Mouse (Mus musculus): ENCODE data around the gene Ing1. TPM values are rescaled to one million over a fixed set of nuclear protein-coding genes. Genes with fewer than 3 reads are reported as not detected.
A peak's percentile ranks its signal among the peaks of the same experiment; 100 is the strongest.

Ing1 gene
- polyA plus RNA-seq (2014; fragmentation: Nextera tagmentation; extraction: Ambion mirVana): 49.1 and 50.8 TPM in 2 replicates

- under 1% methylated on average over 52 of the region's 52 CpGs for WGBS
- ATAC-seq (peak; percentile 81), DNase-seq (ENCODE audit: low spot score) (peak; percentile 99)
- peak within 1 kb of the TSS; percentile 100 for H3K27ac ChIP-seq (ENCODE audit: low read depth, low read length)
- no peaks in the 10 kb centered on the region for H3K27me3 ChIP-seq (replicated peaks; ENCODE audit: control insufficient read depth, insufficient read depth, low read length)
- H3K4me1 ChIP-seq (ENCODE audit: control insufficient read depth, insufficient read depth, low read length): peaks cover 14% of the 10 kb centered on the region
- peak within 1 kb of the TSS; percentile 71 for H3K4me3 ChIP-seq (ENCODE audit: low read depth, low read length)
- H3K9ac ChIP-seq (ENCODE audit: low read length): peak within 1 kb of the TSS; percentile 82
- peak within 1 kb of the TSS; percentile 82 for H3K4me2 ChIP-seq (ENCODE audit: low read length)
- no peaks in the 10 kb centered on the region for H3K9me3 ChIP-seq (replicated peaks; ENCODE audit: control insufficient read depth, low read length)
- no peaks in the 10 kb centered on the region for H3K36me3 ChIP-seq (ENCODE audit: control insufficient read depth, insufficient read depth, low read length)
Measured at GRCm38 (mm10) chr8:11554799-11555719, at the start of gene Ing1. Ing1 (plus strand) TSS chr8:11555571.

DNA sequence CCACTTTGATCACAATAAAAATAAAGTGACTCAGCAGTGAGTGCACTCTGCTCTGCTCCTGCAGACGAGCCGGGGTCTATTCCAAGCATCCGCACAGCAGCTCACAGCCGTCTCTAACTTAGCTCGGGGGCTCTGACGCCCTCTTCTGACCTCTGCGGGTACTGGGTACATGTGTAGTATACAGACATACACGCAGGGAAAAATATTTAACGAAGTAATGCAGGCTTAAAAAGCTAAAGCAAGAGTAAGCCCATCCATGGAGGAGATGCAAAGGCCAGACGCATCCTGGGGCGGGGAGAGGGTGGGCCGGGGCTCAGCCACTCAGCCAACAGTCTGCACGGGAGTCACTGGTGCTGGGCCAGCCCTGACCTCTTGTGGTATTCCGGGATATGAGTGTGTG is 49.3 kb upstream of the Ing1 start:
- no peak overlapping the region for H3K27ac ChIP-seq (ENCODE audit: low read depth, low read length)
- no peak overlapping the region for H3K9ac ChIP-seq (ENCODE audit: low read length)
- no peaks in the 10 kb centered on the region for H3K9me3 ChIP-seq (replicated peaks; ENCODE audit: control insufficient read depth, low read length)
- H3K4me2 ChIP-seq (ENCODE audit: low read length): no peak overlapping the region
- H3K36me3 ChIP-seq (ENCODE audit: control insufficient read depth, insufficient read depth, low read length): peaks cover 90% of the 10 kb centered on the region
- H3K4me3 ChIP-seq (ENCODE audit: low read depth, low read length): no peak overlapping the region
- no peaks in the 10 kb centered on the region for H3K27me3 ChIP-seq (replicated peaks; ENCODE audit: control insufficient read depth, insufficient read depth, low read length)
- 81% methylated on average over 14 of the region's 14 CpGs for WGBS
- ATAC-seq (no peak), DNase-seq (ENCODE audit: low spot score) (no peak)
- no peaks in the 10 kb centered on the region for H3K4me1 ChIP-seq (ENCODE audit: control insufficient read depth, insufficient read depth, low read length)

GRCm38 (mm10) chr8:11506802-11507201 is 48.6 kb upstream of the Ing1 start:
- H3K4me3 ChIP-seq (ENCODE audit: low read depth, low read length): no peak overlapping the region
- peaks cover 94% of the 10 kb centered on the region for H3K36me3 ChIP-seq (ENCODE audit: control insufficient read depth, insufficient read depth, low read length)
- ATAC-seq (no peak), DNase-seq (ENCODE audit: low spot score) (peak; percentile 56)
- H3K27me3 ChIP-seq (replicated peaks; ENCODE audit: control insufficient read depth, insufficient read depth, low read length): no peaks in the 10 kb centered on the region
- H3K4me1 ChIP-seq (ENCODE audit: control insufficient read depth, insufficient read depth, low read length): no peaks in the 10 kb centered on the region
- H3K4me2 ChIP-seq (ENCODE audit: low read length): no peak overlapping the region
- WGBS: 76% methylated on average over 6 of the region's 6 CpGs
- H3K9ac ChIP-seq (ENCODE audit: low read length): no peak overlapping the region
- H3K27ac ChIP-seq (ENCODE audit: low read depth, low read length): no peak overlapping the region
- no peaks in the 10 kb centered on the region for H3K9me3 ChIP-seq (replicated peaks; ENCODE audit: control insufficient read depth, low read length)

DNA sequence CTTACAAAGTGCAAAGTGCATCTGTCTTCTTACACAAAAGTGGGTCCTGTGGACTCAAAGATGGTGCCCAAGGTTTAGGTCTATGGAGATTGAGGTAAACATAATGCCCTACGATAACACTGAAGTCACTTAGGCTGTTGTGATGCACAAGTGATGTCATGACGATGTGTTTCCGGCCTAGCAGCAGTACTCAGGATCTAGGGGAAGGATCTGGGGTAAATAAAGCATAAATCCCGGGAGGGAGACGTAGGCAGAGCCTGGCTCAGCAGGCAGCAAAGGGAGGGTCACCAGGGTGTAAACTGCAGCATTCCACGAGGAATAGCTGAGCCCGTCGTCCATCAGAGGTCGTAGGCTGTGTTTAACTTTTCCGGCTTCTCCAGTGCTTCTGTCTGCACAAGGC is 46.5 kb upstream of the Ing1 start:
- no peak overlapping the region for H3K9ac ChIP-seq (ENCODE audit: low read length)
- no peaks in the 10 kb centered on the region for H3K4me1 ChIP-seq (ENCODE audit: control insufficient read depth, insufficient read depth, low read length)
- H3K27me3 ChIP-seq (replicated peaks; ENCODE audit: control insufficient read depth, insufficient read depth, low read length): no peaks in the 10 kb centered on the region
- peaks cover 96% of the 10 kb centered on the region for H3K36me3 ChIP-seq (ENCODE audit: control insufficient read depth, insufficient read depth, low read length)
- no peak overlapping the region for H3K27ac ChIP-seq (ENCODE audit: low read depth, low read length)
- no peak overlapping the region for H3K4me3 ChIP-seq (ENCODE audit: low read depth, low read length)
- no peak overlapping the region for H3K4me2 ChIP-seq (ENCODE audit: low read length)
- DNase-seq (ENCODE audit: low spot score): no peak
- no peak for ATAC-seq
- H3K9me3 ChIP-seq (replicated peaks; ENCODE audit: control insufficient read depth, low read length): no peaks in the 10 kb centered on the region
- 84% methylated on average over 10 of the region's 10 CpGs for WGBS

- ATAC-seq: no peak
- Histone ChIP-seq H3K27me3 (replicated peaks; ENCODE audit: control insufficient read depth, insufficient read depth, low read length) (no peaks in the 10 kb centered on the region), H3K36me3 (ENCODE audit: control insufficient read depth, insufficient read depth, low read length) (peaks cover 93% of the 10 kb centered on the region), H3K9ac (ENCODE audit: low read length) (no peak overlapping the region), H3K4me2 (ENCODE audit: low read length) (no peak overlapping the region), H3K4me1 (ENCODE audit: control insufficient read depth, insufficient read depth, low read length) (no peaks in the 10 kb centered on the region), H3K4me3 (ENCODE audit: low read depth, low read length) (no peak overlapping the region), H3K9me3 (replicated peaks; ENCODE audit: control insufficient read depth, low read length) (no peaks in the 10 kb centered on the region), H3K27ac (ENCODE audit: low read depth, low read length) (no peak overlapping the region)
- no peak for DNase-seq (ENCODE audit: low spot score)
- 90% methylated on average over 5 of the region's 5 CpGs for WGBS
Measured at GRCm38 (mm10) chr8:11510971-11511370, 44.4 kb upstream of the Ing1 start.

GRCm38 (mm10) chr8:11512711-11513110 is 42.7 kb upstream of the Ing1 start:
- Histone ChIP-seq H3K36me3 (ENCODE audit: control insufficient read depth, insufficient read depth, low read length) (peaks cover 93% of the 10 kb centered on the region), H3K9ac (ENCODE audit: low read length) (no peak overlapping the region), H3K9me3 (replicated peaks; ENCODE audit: control insufficient read depth, low read length) (no peaks in the 10 kb centered on the region), H3K27ac (ENCODE audit: low read depth, low read length) (no peak overlapping the region), H3K4me3 (ENCODE audit: low read depth, low read length) (no peak overlapping the region), H3K27me3 (replicated peaks; ENCODE audit: control insufficient read depth, insufficient read depth, low read length) (no peaks in the 10 kb centered on the region), H3K4me1 (ENCODE audit: control insufficient read depth, insufficient read depth, low read length) (no peaks in the 10 kb centered on the region), H3K4me2 (ENCODE audit: low read length) (no peak overlapping the region)
- ATAC-seq (no peak), DNase-seq (ENCODE audit: low spot score) (no peak)
- 91% methylated on average over 9 of the region's 9 CpGs for WGBS

- Histone ChIP-seq H3K4me2 (ENCODE audit: low read length) (no peak overlapping the region), H3K4me3 (ENCODE audit: low read depth, low read length) (no peak overlapping the region), H3K27me3 (replicated peaks; ENCODE audit: control insufficient read depth, insufficient read depth, low read length) (no peaks in the 10 kb centered on the region), H3K9ac (ENCODE audit: low read length) (no peak overlapping the region), H3K36me3 (ENCODE audit: control insufficient read depth, insufficient read depth, low read length) (peaks cover 93% of the 10 kb centered on the region), H3K4me1 (ENCODE audit: control insufficient read depth, insufficient read depth, low read length) (no peaks in the 10 kb centered on the region), H3K9me3 (replicated peaks; ENCODE audit: control insufficient read depth, low read length) (no peaks in the 10 kb centered on the region), H3K27ac (ENCODE audit: low read depth, low read length) (no peak overlapping the region)
- 90% methylated on average over 5 of the region's 5 CpGs for WGBS
- no peak for ATAC-seq
- DNase-seq (ENCODE audit: low spot score): no peak
Measured at GRCm38 (mm10) chr8:11513247-11513646, 42.1 kb upstream of the Ing1 start.

GRCm38 (mm10) chr8:11516292-11516691 is 39.1 kb upstream of the Ing1 start:
- H3K27ac ChIP-seq (ENCODE audit: low read depth, low read length): no peak overlapping the region
- H3K36me3 ChIP-seq (ENCODE audit: control insufficient read depth, insufficient read depth, low read length): peaks cover 76% of the 10 kb centered on the region
- 96% methylated on average over 9 of the region's 9 CpGs for WGBS
- H3K27me3 ChIP-seq (replicated peaks; ENCODE audit: control insufficient read depth, insufficient read depth, low read length): no peaks in the 10 kb centered on the region
- H3K4me3 ChIP-seq (ENCODE audit: low read depth, low read length): no peak overlapping the region
- H3K9ac ChIP-seq (ENCODE audit: low read length): no peak overlapping the region
- no peaks in the 10 kb centered on the region for H3K9me3 ChIP-seq (replicated peaks; ENCODE audit: control insufficient read depth, low read length)
- DNase-seq (ENCODE audit: low spot score) (no peak), ATAC-seq (no peak)
- no peaks in the 10 kb centered on the region for H3K4me1 ChIP-seq (ENCODE audit: control insufficient read depth, insufficient read depth, low read length)
- H3K4me2 ChIP-seq (ENCODE audit: low read length): no peak overlapping the region

GRCm38 (mm10) chr8:11517366-11518055 is 37.9 kb upstream of the Ing1 start:
- Histone ChIP-seq H3K4me1 (ENCODE audit: control insufficient read depth, insufficient read depth, low read length) (no peaks in the 10 kb centered on the region), H3K27me3 (replicated peaks; ENCODE audit: control insufficient read depth, insufficient read depth, low read length) (no peaks in the 10 kb centered on the region), H3K9ac (ENCODE audit: low read length) (no peak overlapping the region), H3K36me3 (ENCODE audit: control insufficient read depth, insufficient read depth, low read length) (peaks cover 68% of the 10 kb centered on the region), H3K9me3 (replicated peaks; ENCODE audit: control insufficient read depth, low read length) (no peaks in the 10 kb centered on the region), H3K4me2 (ENCODE audit: low read length) (no peak overlapping the region), H3K27ac (ENCODE audit: low read depth, low read length) (no peak overlapping the region), H3K4me3 (ENCODE audit: low read depth, low read length) (no peak overlapping the region)
- WGBS: 91% methylated on average over 16 of the region's 16 CpGs
- DNase-seq (ENCODE audit: low spot score): no peak
- no peak for ATAC-seq
